Mouse (Mus musculus) 3T3-L1 (cell line): ENCODE data around the gene Dus3l.

Source experiments
- DNase-seq: peaks from one replicate; pipeline ENCODE4 v3.0.0-alpha.2; 2015; ENCODE audit warnings: low read depth, low spot score

Dus3l gene

GRCm38 (mm10) chr17:56792588-56792987 lies 28.0 kb downstream of the Dus3l start:
- no peak for DNase-seq

GRCm38 (mm10) chr17:56793614-56794319 lies 29.2 kb downstream of the Dus3l start:
- DNase-seq = no peak

GRCm38 (mm10) chr17:56799276-56799675 lies 34.7 kb downstream of the Dus3l start:
- DNase-seq = no peak

DNA sequence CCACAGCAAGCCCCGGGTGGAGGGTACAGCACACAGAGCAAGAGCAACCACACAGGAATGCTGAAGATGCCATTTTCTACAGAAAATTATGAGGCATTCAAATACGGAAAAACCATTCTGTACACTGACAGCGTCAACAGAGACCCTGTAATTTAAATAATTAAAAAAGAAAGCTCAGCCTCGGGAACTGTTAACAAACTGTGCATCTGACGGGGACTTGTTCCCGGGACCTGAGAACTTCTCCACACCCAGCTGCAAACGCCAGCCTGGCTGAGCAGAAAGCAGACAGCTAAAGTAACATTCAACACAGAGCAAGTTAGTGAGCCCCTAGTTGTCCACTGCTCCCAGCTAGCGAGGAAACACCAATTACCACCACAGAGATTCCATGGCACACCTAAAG lies 37.5 kb downstream of the Dus3l start:
- no peak for DNase-seq

GRCm38 (mm10) chr17:56804952-56805351 lies 40.4 kb downstream of the Dus3l start:
- no peak for DNase-seq

DNA sequence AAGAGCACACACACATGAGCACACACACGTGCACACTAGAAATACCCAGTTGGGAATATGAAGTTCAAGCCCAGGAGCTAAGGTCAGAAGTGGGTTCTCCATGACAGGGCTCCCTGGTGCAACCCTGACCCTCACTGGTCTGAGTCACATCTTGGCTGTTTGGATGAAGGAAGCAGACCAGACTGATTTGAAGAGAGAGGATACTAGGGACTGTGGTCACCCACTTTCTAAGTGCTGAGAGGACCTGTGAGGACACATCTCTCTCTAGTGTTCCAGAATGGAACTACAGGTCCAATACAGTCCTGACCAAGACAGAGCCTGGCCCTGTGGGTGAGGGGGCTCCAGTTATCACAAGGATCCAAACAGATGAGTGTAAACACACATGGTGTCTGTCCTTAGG lies 41.2 kb downstream of the Dus3l start:
- DNase-seq = peak; percentile 52

- DNase-seq = peak; percentile 87
These were observed 44.0 kb downstream of the Dus3l start for GRCm38 (mm10) chr17:56808518-56808917.

GRCm38 (mm10) chr17:56810245-56810644 lies 45.7 kb downstream of the Dus3l start:
- peak; percentile 96 for DNase-seq

- no peak for DNase-seq
These were observed 49.9 kb downstream of the Dus3l start for GRCm38 (mm10) chr17:56814316-56815056.

- no peak for DNase-seq
These were observed 50.4 kb downstream of the Dus3l start for GRCm38 (mm10) chr17:56815057-56815345.

GRCm38 (mm10) chr17:56818067-56818636 lies 53.6 kb downstream of the Dus3l start:
- no peak for DNase-seq

DNA sequence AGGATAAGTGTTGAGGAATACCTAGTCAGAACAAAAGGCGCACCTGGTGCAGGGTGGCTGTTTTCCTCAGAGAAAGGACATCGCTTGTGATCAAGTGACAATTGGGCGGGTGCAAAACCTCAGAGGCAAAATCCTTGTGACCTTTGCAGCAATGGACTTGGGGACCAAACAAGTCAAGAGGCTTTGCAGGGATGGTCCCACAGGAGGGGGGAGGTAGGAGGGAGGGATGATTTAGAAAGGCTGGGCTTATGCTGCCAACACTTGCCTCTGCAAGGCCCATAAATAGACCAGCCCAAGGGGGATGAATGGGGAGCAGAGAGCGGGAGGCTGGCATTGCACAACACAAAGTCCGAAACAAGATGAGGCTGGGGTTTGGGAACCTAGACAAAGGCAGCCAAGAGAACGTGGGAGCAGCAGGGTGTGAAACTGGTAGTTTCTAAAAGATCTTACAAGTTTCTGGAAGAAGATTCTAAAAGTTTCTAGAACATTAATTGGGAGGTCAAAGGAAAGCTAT lies 54.5 kb downstream of the Dus3l start:
- no peak for DNase-seq
